Mouse (Mus musculus) small intestine, adult 2 months (tissue): Measurements from ENCODE around the gene Il12a.
"Not testable (repeated sequence)": the region's sequence is repeated elsewhere in the genome, so short reads cannot be mapped to it uniquely, and the experiment has no call there.

Source experiments
- CTCF ChIP-seq: fragments of 200-500 bp; IDR thresholded peaks from 2 replicates; pipeline ENCODE4 v1.5.1; 2012; ENCODE audit warnings: low read depth, mild to moderate bottlenecking, control low read depth, inconsistent platforms, low read length, moderate library complexity, mixed read lengths; ENCODE audit not compliant: insufficient replicate concordance, insufficient read length; ENCODE audit errors: extremely low read depth
- POLR2A ChIP-seq: fragments of 200-500 bp; IDR thresholded peaks from 2 replicates; pipeline ENCODE4 v1.6.1; 2012; ENCODE audit warnings: low read depth, mild to moderate bottlenecking, control low read depth, inconsistent platforms, low read length, moderate library complexity

- TF ChIP-seq CTCF = peak; percentile 54; the same call in 1 of the 2 replicates
- not testable (repeated sequence) for TF ChIP-seq POLR2A
Observed at GRCm38 (mm10) chr3:68717346-68717745, 26.9 kb downstream of the Il12a start.
